Mouse (Mus musculus) MEL-GATA-1-ER (cell line): Measurements from ENCODE around the gene Fosl1.
"Not testable (repeated sequence)": the region's sequence is repeated elsewhere in the genome, so short reads cannot be mapped to it uniquely, and the experiment has no call there.

Experiments used
- DNase-seq: peaks from one replicate; pipeline ENCODE4 v3.0.0-alpha.2; 2012; ENCODE audit warnings: low read depth; ENCODE audit errors: extremely low read depth

Gene Fosl1

GRCm38 (mm10) chr19:5447515-5448353 is at the start of gene Fosl1:
Gene Fosl1, plus strand, starts transcription at chr19:5447547.
- DNase-seq, result no peak

GRCm38 (mm10) chr19:5401073-5401472 is 46.3 kb upstream of the Fosl1 start:
- not testable (repeated sequence) for DNase-seq

GRCm38 (mm10) chr19:5402293-5402692 is 45.1 kb upstream of the Fosl1 start, which contains the start of gene Tsga10ip:
Gene Tsga10ip, minus strand, starts transcription at chr19:5402526.
- DNase-seq, result no peak

GRCm38 (mm10) chr19:5405924-5406323 is 41.4 kb upstream of the Fosl1 start:
- DNase-seq, result no peak

DNA sequence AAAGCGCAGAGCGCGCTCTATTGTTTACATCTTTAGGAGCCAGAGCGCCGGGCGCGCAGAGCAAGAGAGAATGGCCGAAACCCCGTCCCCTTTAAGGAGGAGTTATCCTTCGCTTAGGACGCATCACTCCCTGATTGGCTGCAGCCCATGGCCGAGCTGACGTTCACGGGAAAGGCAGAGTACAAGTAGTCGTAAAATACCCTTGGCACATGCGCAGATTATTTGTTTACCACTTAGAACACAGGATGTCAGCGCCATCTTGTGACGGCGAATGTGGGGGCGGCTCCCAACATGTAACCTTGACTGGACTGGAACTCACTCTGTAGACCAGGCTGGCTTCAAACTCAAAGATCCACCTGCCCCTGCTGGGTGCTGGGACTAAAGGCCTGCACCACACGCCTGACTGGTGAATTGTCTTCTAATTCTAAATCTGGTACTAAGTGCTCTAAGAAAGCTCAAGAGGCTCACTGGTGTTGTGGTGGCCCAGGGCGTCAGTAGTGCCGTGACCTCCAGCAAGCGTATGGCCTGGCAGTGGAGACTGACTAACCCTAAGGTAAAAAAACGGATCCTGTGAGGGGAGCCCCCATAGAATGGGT is 40.7 kb upstream of the Fosl1 start:
- not testable (repeated sequence) for DNase-seq

DNA sequence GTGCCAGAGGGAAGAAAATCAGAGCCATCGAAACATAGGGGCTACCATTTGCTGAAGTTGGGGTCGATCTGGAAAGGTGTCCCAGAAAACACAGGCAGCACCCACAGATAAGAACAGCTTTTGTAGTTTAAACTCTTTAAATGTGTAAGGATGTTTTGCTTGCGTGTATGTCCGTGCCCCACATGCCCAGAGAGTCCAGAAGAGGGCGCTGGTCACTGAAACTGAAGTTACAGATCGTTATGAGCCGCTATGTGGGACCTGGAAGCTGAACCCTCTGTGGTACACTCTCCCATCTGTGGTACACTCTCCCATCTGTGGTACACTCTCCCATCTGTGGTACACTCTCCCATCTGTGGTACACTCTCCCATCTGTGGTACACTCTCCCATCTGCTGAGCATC is 40.2 kb upstream of the Fosl1 start:
- peak; percentile 65 for DNase-seq

DNA sequence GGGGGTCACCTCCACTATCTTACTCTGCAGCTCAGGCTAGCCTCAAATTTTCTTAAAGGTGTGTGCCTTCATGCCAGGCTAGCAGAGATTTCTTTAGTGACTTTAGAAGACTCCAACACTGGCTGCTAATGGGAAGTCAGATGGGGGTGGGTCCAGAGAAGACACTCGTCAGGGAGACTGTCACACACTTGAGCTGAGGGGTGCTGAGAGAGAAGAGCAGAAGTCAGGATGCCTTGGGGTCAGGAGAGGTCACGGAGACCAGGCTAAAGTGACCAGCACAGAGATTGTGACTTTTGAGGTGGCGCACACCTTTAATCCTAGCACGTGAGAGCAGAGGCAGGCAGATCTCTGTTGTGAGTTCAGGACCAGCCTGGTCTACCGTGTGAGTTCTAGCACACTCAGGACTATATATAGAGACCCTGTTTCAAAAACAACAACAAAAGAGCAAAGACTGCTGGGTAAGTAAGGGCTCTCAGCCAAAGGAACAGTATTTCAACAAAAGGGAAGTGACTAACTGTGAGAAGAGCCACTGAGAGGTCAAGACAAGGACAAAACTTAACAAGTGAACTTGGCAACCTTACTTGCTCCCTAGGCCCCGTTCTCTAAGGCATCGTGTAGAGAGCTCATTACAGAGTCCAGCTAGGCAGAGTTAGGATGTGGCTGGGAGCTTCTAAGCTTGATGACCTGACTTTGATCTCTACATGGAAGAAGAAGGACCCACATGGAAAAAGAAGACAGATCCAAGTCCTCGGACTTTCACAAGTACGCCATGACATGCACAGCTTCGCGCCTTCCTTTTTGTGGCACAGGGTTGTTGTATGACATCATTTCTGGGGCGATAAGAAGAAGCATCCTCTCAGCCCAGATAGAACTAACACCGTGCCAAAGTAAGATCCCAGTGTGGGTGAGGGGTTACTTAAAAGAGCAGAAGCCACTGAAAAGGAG is 39.0 kb upstream of the Fosl1 start:
- DNase-seq, result no peak

DNA sequence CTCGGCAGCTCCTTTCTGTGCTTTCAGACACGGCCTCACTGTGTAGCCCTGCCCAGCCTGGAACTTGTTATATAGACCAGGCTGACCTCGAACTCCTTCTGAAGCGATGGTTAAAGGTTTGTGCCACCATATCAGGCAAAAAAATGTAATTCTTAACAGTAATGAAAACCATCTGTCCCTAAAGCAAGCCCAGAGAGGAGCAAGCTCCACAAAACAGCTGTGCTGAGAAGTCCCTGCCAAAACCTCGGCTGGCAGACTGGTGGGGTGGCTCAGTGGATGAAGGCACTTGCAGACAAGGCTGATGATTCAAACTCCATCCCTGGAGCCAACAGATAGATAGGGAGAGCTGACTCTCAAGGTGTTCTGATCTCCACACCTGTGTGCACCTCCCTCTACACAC is 38.3 kb upstream of the Fosl1 start:
- DNase-seq, result no peak

DNA sequence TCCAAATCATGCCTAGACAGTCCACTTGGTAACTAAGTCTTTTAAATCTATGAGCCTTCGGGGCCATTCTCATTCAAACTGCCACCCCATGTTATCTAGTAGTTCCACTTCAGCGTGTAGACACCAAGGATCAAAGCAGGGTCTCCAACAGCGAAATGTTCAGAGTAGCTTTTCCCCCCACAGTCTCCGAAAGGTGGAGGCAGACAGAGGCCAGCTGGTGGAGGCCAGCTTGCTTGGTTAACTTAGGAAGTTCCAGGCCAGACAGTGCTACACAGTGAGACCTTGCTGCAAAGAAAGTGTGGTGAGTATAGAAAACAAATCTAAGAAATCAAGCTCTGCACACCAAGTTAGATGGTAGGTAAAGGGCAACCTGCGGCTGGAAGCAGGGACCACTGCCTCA is 36.7 kb upstream of the Fosl1 start:
- DNase-seq, result no peak

- DNase-seq, result no peak
These were observed 35.4 kb upstream of the Fosl1 start for GRCm38 (mm10) chr19:5411961-5412360.

- no peak for DNase-seq
These were observed 33.5 kb upstream of the Fosl1 start for GRCm38 (mm10) chr19:5413840-5414239.

GRCm38 (mm10) chr19:5414534-5414957 is 32.8 kb upstream of the Fosl1 start:
- no peak for DNase-seq

DNA sequence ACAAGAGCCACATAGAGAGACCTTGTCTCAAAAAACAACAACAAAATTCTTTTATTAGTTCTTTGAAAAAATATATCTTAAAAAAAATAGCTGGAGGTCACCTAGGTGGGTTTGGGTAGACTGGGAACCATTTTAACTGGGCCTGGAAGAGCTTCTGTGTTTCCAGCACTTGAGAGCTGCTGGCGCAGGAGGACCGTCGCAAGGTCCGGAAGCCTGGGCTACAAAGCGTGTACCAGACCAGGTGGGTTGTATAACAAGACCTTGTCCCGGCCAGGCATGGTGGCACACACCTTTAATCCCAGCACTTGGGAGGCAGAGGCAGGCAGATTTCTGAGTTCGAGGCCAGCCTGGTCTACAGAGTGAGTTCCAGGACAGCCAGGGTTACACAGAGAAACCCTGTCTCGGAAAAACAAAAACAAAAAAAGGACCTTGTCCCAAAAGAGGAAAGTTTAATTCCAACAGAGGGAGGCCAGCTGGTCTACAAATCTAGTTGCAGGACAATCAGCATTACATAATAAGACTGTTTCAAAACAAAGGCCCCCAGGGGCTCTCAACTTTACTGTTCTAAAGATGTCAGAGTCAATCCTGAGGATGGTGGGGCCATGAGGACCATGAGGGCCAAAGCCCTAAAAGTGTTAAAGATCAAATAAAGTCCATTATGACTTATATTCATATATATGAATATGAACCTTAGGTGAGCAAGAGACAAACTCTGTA is 28.4 kb upstream of the Fosl1 start:
- DNase-seq, result no peak

- DNase-seq, result no peak
These were observed 27.7 kb upstream of the Fosl1 start for GRCm38 (mm10) chr19:5419630-5420029.

- DNase-seq, result no peak
These were observed 26.8 kb upstream of the Fosl1 start for GRCm38 (mm10) chr19:5420579-5420978.

- DNase-seq, result no peak
These were observed 25.6 kb upstream of the Fosl1 start for GRCm38 (mm10) chr19:5421784-5422183.

- DNase-seq, result no peak
These were observed 25.1 kb upstream of the Fosl1 start for GRCm38 (mm10) chr19:5422267-5422666.

DNA sequence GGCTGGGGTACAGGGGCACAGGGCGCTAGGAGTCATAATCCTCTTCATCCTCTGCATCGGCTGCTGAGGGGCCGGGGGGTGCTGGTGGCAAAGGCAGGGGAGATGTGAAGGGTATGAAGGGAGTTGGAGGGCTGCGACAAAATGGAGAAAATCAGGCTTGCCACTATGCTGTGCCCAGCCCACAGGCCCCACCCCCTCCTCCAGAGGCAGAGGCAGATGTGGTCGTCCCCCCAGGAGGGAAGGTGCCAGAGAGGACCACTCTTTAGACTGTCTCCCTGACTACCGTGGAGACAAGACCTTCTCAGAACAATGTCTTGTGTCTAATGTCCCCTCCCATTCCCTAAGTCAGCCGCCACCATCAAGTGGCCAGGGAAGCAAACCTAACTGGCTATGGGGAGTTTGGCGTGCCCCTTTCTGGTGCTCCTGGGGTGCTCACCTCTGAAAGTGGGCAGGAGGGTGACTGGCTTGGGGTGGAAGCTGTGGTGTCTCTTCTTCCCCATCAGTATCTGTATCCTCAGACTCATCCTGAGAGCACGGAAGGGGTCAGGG is 24.4 kb upstream of the Fosl1 start:
- DNase-seq, result no peak

DNA sequence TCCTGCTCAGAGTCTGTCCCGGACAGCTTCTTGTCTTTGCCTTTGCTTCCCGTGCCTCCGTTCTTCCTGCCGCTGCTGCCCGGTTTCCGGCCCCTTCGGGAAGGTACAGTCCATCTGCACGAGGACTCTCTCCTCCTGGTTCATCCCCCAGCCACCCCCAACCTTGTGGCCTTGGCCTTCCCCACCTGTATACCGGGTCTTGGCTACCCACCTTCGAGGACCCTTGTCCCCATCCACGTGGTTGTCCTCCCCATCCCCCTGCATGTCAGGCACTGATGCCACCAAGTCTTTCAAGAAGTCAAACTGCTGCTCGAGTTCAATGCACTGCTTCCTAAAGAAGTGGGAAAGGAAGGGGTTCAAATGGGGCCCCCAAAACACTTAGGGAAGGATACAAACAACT is 23.8 kb upstream of the Fosl1 start:
- DNase-seq, result no peak

DNA sequence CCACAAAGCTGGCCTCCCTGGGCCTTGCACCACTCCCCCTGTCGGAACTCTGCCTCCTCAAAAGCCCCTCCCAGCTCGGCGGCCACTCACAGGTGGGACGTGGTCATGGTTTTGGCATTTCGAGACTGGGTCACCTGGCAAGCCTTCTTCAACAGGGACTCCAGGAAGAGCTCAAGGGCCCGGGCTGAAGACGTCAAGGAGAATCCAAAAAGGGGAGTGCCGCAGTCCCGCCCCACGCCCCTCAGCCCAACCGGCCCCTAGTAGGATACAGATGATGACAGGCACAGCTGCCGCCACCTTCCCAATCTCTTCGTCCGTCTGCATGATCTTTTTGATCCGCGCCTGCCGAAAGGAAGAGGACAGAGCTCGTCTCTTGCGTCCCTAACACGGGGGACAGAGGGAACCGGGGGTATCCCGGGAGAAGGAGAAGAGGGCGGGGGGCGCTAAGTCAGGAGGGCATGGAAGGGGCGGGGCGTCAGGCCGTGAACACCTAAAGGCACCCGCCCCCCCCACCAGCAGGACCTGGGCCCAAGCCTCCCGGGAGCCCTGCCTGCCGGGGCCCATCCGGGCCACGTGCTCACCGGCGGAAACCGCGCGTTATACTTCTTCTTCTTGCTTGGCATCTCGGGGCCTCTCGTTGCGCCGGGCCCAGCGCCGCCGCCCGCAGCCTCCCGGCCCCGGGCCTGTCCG is 23.1 kb upstream of the Fosl1 start:
- no peak for DNase-seq
